Mouse (Mus musculus) thymus, adult 2 months (tissue): ENCODE results near the gene Rtp4. TPM values are rescaled to one million over a fixed set of nuclear protein-coding genes. Genes with fewer than 3 reads are reported as not detected.

Source experiments
- DNase-seq: peaks from one replicate; pipeline ENCODE4 v3.0.0; 2021
- H3K27ac ChIP-seq: fragments of 200-500 bp; 2 replicates; pipeline ENCODE4 v1.5.1; 2012; ENCODE audit warnings: low read length, control low read depth; ENCODE audit not compliant: control insufficient read depth, insufficient read depth
- H3K27me3 ChIP-seq: fragments of 200-500 bp; 2 replicates; pipeline ENCODE4 v1.6.1; 2012; ENCODE audit warnings: mild to moderate bottlenecking, low read length, moderate library complexity, mixed read lengths; ENCODE audit not compliant: control insufficient read depth, insufficient read depth
- H3K36me3 ChIP-seq: fragments of 200-500 bp; 2 replicates; pipeline ENCODE4 v1.6.1; 2012; ENCODE audit warnings: mild to moderate bottlenecking, low read length, moderate library complexity; ENCODE audit not compliant: control insufficient read depth, insufficient read depth
- H3K4me1 ChIP-seq: fragments of 200-500 bp; replicated peaks from 2 replicates; pipeline ENCODE4 v1.6.1; 2012; ENCODE audit warnings: low read length; ENCODE audit not compliant: control insufficient read depth, insufficient read depth
- H3K4me3 ChIP-seq: fragments of 200-500 bp; 2 replicates; pipeline ENCODE4 v1.5.1; 2012; ENCODE audit warnings: mild to moderate bottlenecking, low read length, control low read depth, moderate library complexity; ENCODE audit not compliant: control insufficient read depth, insufficient read depth
- CTCF ChIP-seq: fragments of 200-500 bp; IDR thresholded peaks from 2 replicates; pipeline ENCODE4 v1.5.1; 2012; ENCODE audit warnings: mild to moderate bottlenecking, control low read depth, low read length, moderate library complexity, borderline replicate concordance; ENCODE audit not compliant: control insufficient read depth, poor library complexity, insufficient read depth; ENCODE audit errors: extremely low read depth
- POLR2A ChIP-seq: fragments of 200-500 bp; IDR thresholded peaks from 2 replicates; pipeline ENCODE4 v1.6.1; 2012; ENCODE audit warnings: mild to moderate bottlenecking, low read length, control low read depth, moderate library complexity; ENCODE audit not compliant: control insufficient read depth, poor library complexity, insufficient read depth; ENCODE audit errors: extremely low read depth
- WGBS: fragments of 180-500 bp; shearing (Covaris S2); methylation state at CpG from one replicate; pipeline ENCODE4 v1.1.7; 2018; 5-methylcytosine and 5-hydroxymethylcytosine counted together
- polyA plus RNA-seq: library from polyadenylated mRNA; depleted of rRNA; stranded (reverse); fragments of >200 nt; gene quantifications from 2 replicates; pipeline ENCODE4 v1.2.3, GENCODE M21; 2012

Gene Rtp4
- polyA plus RNA-seq, 1 experiment: 39.1 TPM

DNA sequence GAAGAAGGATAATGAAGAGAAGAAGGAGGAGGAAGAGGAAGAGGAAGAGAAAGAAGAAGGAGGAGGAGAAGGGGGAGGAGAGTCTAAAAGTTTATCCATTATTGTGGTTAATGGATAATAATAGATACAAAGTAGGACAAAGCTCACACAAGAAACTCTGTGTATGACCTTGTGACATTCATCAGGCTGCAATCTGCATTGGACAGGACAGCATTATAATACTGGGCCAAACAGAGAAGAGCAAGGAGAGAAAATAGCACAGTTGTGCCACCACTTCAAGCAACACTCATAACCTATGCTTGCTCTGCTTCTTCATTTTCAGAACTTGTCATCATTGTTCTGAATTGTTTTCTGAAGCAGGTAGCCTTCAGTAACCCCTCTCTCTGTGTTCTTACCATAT, 72.4 kb downstream of the Rtp4 start:
- Histone ChIP-seq H3K4me3 (no peak overlapping the region), H3K27ac (no peak overlapping the region)
- DNase-seq: no peak

DNA sequence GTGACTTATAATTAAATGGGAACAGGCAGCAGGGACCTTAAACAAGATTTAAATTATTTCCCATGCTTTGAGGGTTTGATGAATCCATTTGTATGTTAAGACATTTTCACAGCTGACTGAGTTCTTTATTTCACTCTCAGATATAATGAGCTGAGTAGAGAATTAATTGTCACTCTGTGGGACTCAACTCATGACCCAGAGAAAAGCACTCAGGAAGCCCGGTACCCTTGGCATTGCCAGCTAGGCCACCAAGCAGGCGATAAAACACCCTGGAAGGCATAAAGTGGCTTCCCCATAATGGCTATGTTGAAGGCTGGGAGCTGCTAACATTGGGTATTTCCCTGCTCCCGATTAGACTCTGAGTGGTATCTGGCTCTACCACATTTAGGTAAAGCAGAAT, 76.6 kb downstream of the Rtp4 start:
- WGBS: 98% methylated on average over 3 of the region's 3 CpGs
- no peaks in the 10 kb centered on the region for H3K27me3 ChIP-seq
- H3K27ac ChIP-seq: no peak overlapping the region
- TF ChIP-seq POLR2A (no peak), CTCF (no peak)
- H3K4me3 ChIP-seq: no peak overlapping the region
- no peaks in the 10 kb centered on the region for H3K4me1 ChIP-seq
- no peaks in the 10 kb centered on the region for H3K36me3 ChIP-seq
- no peak for DNase-seq

More for the DNA sequence above, 72.4 kb downstream of the Rtp4 start:
- Histone ChIP-seq H3K27me3 (no peaks in the 10 kb centered on the region), H3K4me1 (no peaks in the 10 kb centered on the region), H3K36me3 (no peaks in the 10 kb centered on the region)
- TF ChIP-seq POLR2A (no peak), CTCF (no peak)

- H3K4me1 ChIP-seq: no peaks in the 10 kb centered on the region
- H3K36me3 ChIP-seq: no peaks in the 10 kb centered on the region
- no peak overlapping the region for H3K27ac ChIP-seq
- TF ChIP-seq POLR2A (no peak), CTCF (no peak)
- no peaks in the 10 kb centered on the region for H3K27me3 ChIP-seq
- DNase-seq: no peak
- H3K4me3 ChIP-seq: no peak overlapping the region
Observed at GRCm38 (mm10) chr16:23597968-23598367, 77.9 kb downstream of the Rtp4 start.

- WGBS: 94% methylated on average over 2 of the region's 2 CpGs
- no peaks in the 10 kb centered on the region for H3K27me3 ChIP-seq
- DNase-seq: no peak
- H3K27ac ChIP-seq: no peak overlapping the region
- H3K4me1 ChIP-seq: peaks cover 7% of the 10 kb centered on the region
- no peaks in the 10 kb centered on the region for H3K36me3 ChIP-seq
- no peak for TF ChIP-seq CTCF
- TF ChIP-seq POLR2A: no peak
- H3K4me3 ChIP-seq: no peak overlapping the region
Observed at GRCm38 (mm10) chr16:23606220-23606619, 86.1 kb downstream of the Rtp4 start.

- Histone ChIP-seq H3K4me1 (peaks cover 9% of the 10 kb centered on the region), H3K27ac (no peak overlapping the region), H3K36me3 (no peaks in the 10 kb centered on the region), H3K27me3 (no peaks in the 10 kb centered on the region), H3K4me3 (no peak overlapping the region)
- DNase-seq: no peak
- TF ChIP-seq CTCF (no peak), POLR2A (no peak)
- 96% methylated on average over 7 of the region's 7 CpGs for WGBS
Observed at GRCm38 (mm10) chr16:23606651-23607050, 86.6 kb downstream of the Rtp4 start.

DNA sequence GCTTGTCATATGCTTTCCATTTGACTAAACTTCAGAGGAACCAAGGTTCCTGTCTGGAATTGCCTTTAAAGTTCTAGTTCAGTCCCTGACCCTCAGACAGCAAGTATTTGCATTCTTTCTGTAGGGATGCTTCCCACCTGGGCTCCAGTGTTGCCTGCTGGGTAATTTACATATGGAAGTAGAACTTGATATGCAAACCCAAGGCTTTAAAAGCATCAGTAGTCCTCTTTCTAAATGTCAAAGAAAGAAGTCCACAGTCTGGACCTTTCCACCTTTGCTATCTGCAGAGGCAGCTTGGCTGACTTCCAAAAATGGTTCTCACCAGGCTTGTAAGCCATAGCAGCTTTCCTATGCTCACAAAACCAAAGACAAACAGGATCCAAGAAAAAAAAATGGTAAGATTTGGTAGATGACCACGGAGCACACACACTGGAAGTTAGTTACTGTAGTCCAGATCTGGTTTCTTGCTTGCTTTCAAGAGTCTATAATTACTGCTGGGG, 87.9 kb downstream of the Rtp4 start:
- Histone ChIP-seq H3K4me3 (no peak overlapping the region), H3K27ac (no peak overlapping the region), H3K4me1 (peaks cover 9% of the 10 kb centered on the region), H3K27me3 (no peaks in the 10 kb centered on the region), H3K36me3 (no peaks in the 10 kb centered on the region)
- WGBS: 36% methylated on average over 1 of the region's 1 CpGs
- TF ChIP-seq CTCF (no peak), POLR2A (no peak)
- DNase-seq: no peak

DNA sequence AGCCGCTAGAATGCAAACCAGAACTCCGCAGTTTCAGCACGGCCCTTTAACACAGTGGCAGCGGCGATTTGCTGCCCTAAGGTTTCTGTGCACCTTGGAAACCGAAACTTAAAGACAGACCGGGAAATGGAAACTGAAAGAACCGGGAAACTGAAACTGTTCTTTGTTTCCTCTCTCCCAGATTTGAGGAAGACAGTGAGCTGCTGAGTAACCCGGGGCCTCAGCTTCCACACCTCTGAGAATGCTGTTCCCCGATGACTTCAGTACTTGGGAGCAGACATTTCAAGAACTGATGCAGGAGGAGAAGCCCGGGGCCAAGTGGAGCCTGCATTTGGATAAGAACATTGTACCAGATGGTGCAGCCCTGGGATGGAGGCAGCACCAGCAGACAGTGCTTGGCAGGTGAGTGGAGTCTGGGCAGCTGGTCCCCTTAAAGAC, 89.7 kb downstream of the Rtp4 start:
- Histone ChIP-seq H3K4me3 (peak overlapping the region; percentile 83), H3K36me3 (no peaks in the 10 kb centered on the region), H3K27ac (peak overlapping the region; percentile 80), H3K4me1 (peaks cover 11% of the 10 kb centered on the region), H3K27me3 (no peaks in the 10 kb centered on the region)
- WGBS: under 1% methylated on average over 11 of the region's 11 CpGs
- peak; percentile 57 for DNase-seq
- TF ChIP-seq POLR2A (no peak), CTCF (no peak)
